Mouse (Mus musculus): ENCODE measurements around the gene Rmdn2.

Gene Rmdn2

GRCm38 (mm10) chr17:79615897-79616296 is 4.2 kb downstream of the Rmdn2 start:
- no peak for DNase-seq (ENCODE audit: low read depth, low spot score)

- DNase-seq (ENCODE audit: low read depth, low spot score): no peak
Measured at GRCm38 (mm10) chr17:79616621-79617020, 5.0 kb downstream of the Rmdn2 start.

GRCm38 (mm10) chr17:79618455-79618854 is 6.8 kb downstream of the Rmdn2 start:
- no peak for DNase-seq (ENCODE audit: low read depth, low spot score)

GRCm38 (mm10) chr17:79618984-79619383 is 7.3 kb downstream of the Rmdn2 start:
- DNase-seq (ENCODE audit: low read depth, low spot score): no peak

GRCm38 (mm10) chr17:79622050-79622449 is 10.4 kb downstream of the Rmdn2 start:
- no peak for DNase-seq (ENCODE audit: low read depth, low spot score)

GRCm38 (mm10) chr17:79622574-79622973 is 10.9 kb downstream of the Rmdn2 start:
- no peak for DNase-seq (ENCODE audit: low read depth, low spot score)

GRCm38 (mm10) chr17:79623841-79624240 is 12.2 kb downstream of the Rmdn2 start:
- no peak for DNase-seq (ENCODE audit: low read depth, low spot score)

- peak; percentile 54 for DNase-seq (ENCODE audit: low read depth, low spot score)
Measured at GRCm38 (mm10) chr17:79626241-79626816, 14.7 kb downstream of the Rmdn2 start.

- DNase-seq (ENCODE audit: low read depth, low spot score): no peak
Measured at GRCm38 (mm10) chr17:79649893-79650292, 38.2 kb downstream of the Rmdn2 start.

- no peak for DNase-seq (ENCODE audit: low read depth, low spot score)
Measured at GRCm38 (mm10) chr17:79650297-79650696, 38.6 kb downstream of the Rmdn2 start.

GRCm38 (mm10) chr17:79653171-79653570 is 41.5 kb downstream of the Rmdn2 start:
- peak; percentile 52 for DNase-seq (ENCODE audit: low read depth, low spot score)

- DNase-seq (ENCODE audit: low read depth, low spot score): peak; percentile 96
Measured at GRCm38 (mm10) chr17:79654187-79654586, 42.5 kb downstream of the Rmdn2 start.

- DNase-seq (ENCODE audit: low read depth, low spot score): no peak
Measured at GRCm38 (mm10) chr17:79657785-79658184, 46.1 kb downstream of the Rmdn2 start.

- DNase-seq (ENCODE audit: low read depth, low spot score): no peak
Measured at GRCm38 (mm10) chr17:79658452-79658851, 46.8 kb downstream of the Rmdn2 start.

GRCm38 (mm10) chr17:79658863-79659262 is 47.2 kb downstream of the Rmdn2 start:
- no peak for DNase-seq (ENCODE audit: low read depth, low spot score)

- peak; percentile 78 for DNase-seq (ENCODE audit: low read depth, low spot score)
Measured at GRCm38 (mm10) chr17:79661387-79661786, 49.7 kb downstream of the Rmdn2 start.

GRCm38 (mm10) chr17:79661848-79662247 is 50.2 kb downstream of the Rmdn2 start:
- no peak for DNase-seq (ENCODE audit: low read depth, low spot score)

GRCm38 (mm10) chr17:79663393-79664105 is 51.9 kb downstream of the Rmdn2 start:
- DNase-seq (ENCODE audit: low read depth, low spot score): peak; percentile 66

GRCm38 (mm10) chr17:79664106-79664417 is 52.4 kb downstream of the Rmdn2 start:
- DNase-seq (ENCODE audit: low read depth, low spot score): no peak

- DNase-seq (ENCODE audit: low read depth, low spot score): peak; percentile 39
Measured at GRCm38 (mm10) chr17:79670837-79671236, 59.2 kb downstream of the Rmdn2 start.

- DNase-seq (ENCODE audit: low read depth, low spot score): no peak
Measured at GRCm38 (mm10) chr17:79695106-79695505, 83.4 kb downstream of the Rmdn2 start.

- no peak for DNase-seq (ENCODE audit: low read depth, low spot score)
Measured at GRCm38 (mm10) chr17:79695541-79695940, 83.9 kb downstream of the Rmdn2 start.

- peak; percentile 43 for DNase-seq (ENCODE audit: low read depth, low spot score)
Measured at GRCm38 (mm10) chr17:79699197-79699596, 87.5 kb downstream of the Rmdn2 start.

GRCm38 (mm10) chr17:79700871-79701270 is 89.2 kb downstream of the Rmdn2 start:
- no peak for DNase-seq (ENCODE audit: low read depth, low spot score)
